Mouse (Mus musculus) sigmoid colon, adult 10 weeks (tissue): ENCODE measurements around the gene Sesn3. TPM values are rescaled to one million over a fixed set of nuclear protein-coding genes. Genes with fewer than 3 reads are reported as not detected.

Experiments used
- polyA plus RNA-seq: library from polyadenylated mRNA; stranded (reverse); fragments of 350-450 nt; fragmentation: Illumina TruSeq; extraction: RNeasy Lipid Tissue Mini Kit (QIAGEN cat#74804); gene quantifications from one replicate; pipeline ENCODE4 v1.2.3, GENCODE M21; 2014; ENCODE audit warnings: low read depth, low replicate concordance

The Sesn3 gene
- 27.9 TPM for polyA plus RNA-seq

GRCm38 (mm10) chr9:14274986-14275720 lies at the start of gene Sesn3:
Gene Sesn3 (plus strand): TSS chr9:14275067.

DNA sequence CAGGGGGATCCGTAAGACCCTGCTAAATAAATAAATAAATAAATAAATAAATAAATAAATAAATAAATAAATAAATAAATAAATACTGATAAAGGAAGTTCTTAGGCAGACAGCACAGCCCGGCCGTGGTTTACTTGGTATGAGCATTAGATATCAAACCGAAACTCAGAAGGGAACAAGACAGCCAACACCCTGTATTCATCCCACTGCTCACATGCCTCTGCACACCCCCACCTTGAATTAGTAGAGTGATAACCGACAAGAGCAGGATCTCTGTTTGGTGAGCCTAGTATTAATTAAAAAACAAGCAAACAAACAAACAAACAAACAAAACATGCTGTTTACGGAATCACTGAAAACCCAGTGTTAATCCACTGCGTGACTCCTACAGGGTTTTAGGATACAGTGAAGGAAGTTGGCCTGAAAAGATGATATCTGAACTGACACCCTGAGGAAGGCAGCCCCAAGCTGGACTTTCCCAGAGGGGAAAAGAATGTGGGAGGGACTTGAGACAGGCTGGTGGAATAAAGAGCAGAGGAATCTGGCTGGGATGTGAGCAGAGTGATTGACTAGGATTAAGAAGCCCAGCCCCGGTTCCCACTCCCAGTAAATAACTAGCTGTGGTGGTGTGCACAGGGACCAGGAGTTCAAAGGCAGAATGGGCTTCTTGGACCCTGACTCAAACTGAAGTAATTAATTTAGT lies 106.6 kb downstream of the Sesn3 start, which contains the start of gene Endod1:
Gene Endod1 (minus strand): TSS at position 155 of the 703 bp plus-strand sequence.

Other genes with a start within 250 kb of the Sesn3 start
- gene Endod1, start 106.4 kb downstream of the Sesn3 start, polyA plus RNA-seq, result 181 TPM
- not detected for gene Kdm4d, start 225.4 kb downstream of the Sesn3 start, polyA plus RNA-seq
- gene Cwc15, start 225.6 kb downstream of the Sesn3 start, polyA plus RNA-seq, result 239 TPM